Mouse (Mus musculus) heart, postnatal 0 days (tissue): ENCODE data around the gene Cacna1c.

Experiments
- CTCF ChIP-seq: IDR thresholded peaks from 2 replicates; pipeline ENCODE4 v1.5.1; 2016; ENCODE audit warnings: antibody characterized with exemption, control low read depth, low read depth
- EP300 ChIP-seq: IDR thresholded peaks from 2 replicates; pipeline ENCODE4 v1.6.1; 2016; ENCODE audit warnings: antibody characterized with exemption, low read depth

DNA sequence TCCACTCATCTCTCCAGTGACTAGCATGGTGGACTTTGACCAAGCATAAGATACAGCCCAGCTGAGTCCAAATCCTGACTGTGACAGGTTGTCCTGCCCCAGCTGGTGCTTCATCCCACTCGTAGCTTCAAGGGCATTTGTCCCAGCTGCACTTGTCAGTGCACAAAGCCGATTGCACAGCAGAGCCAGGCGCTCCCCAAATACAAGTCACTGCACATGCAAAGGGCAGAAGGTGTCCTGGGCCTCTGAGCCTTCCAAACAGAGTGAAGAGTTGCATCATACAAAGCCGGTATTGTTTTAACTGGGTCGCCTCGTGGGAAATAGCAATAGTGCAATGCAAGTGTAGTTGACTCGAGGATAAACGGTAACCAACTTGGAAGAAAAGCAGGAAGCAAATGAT lies 113.6 kb downstream of the Cacna1c start:
- no peak for TF ChIP-seq CTCF
- no peak for TF ChIP-seq EP300
